Mouse (Mus musculus) ovary, postnatal 14 days (tissue): ENCODE data around the gene Ell3.
"Not testable (repeated sequence)": the region's sequence is repeated elsewhere in the genome, so short reads cannot be mapped to it uniquely, and the experiment has no call there.

Source experiments
- DNase-seq: peaks from one replicate; pipeline ENCODE4 v3.0.0; 2022; ENCODE audit warnings: low spot score

The Ell3 gene

GRCm38 (mm10) chr2:121444178-121444577 lies at the start of gene Ell3:
Gene Ell3, minus strand, starts transcription at chr2:121444278.
- no peak for DNase-seq

- DNase-seq = not testable (repeated sequence)
Measured at GRCm38 (mm10) chr2:121484403-121484802, 40.3 kb upstream of the Ell3 start.

- no peak for DNase-seq
Measured at GRCm38 (mm10) chr2:121483576-121483975, 39.5 kb upstream of the Ell3 start.

- DNase-seq = not testable (repeated sequence)
Measured at GRCm38 (mm10) chr2:121480916-121481315, 36.8 kb upstream of the Ell3 start.

DNA sequence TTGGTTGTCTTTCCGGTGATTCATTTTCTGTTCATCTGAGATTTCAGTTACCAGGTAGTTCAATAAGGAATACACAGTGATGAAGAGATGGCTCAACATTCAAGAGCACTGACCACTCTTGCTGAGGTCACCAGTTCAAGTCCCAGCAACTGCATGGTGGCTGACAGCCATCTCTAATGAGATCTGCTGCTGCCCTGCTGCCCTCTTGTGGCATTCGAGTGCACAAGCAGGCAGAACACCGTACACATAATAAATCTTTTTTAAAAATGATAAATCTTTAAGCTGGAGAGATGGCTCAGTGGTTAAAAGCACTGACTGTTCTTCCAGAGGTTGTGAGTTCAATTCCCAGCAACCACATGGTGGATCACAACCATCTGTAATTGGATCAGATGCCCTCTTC lies 36.4 kb upstream of the Ell3 start:
- DNase-seq = no peak

DNA sequence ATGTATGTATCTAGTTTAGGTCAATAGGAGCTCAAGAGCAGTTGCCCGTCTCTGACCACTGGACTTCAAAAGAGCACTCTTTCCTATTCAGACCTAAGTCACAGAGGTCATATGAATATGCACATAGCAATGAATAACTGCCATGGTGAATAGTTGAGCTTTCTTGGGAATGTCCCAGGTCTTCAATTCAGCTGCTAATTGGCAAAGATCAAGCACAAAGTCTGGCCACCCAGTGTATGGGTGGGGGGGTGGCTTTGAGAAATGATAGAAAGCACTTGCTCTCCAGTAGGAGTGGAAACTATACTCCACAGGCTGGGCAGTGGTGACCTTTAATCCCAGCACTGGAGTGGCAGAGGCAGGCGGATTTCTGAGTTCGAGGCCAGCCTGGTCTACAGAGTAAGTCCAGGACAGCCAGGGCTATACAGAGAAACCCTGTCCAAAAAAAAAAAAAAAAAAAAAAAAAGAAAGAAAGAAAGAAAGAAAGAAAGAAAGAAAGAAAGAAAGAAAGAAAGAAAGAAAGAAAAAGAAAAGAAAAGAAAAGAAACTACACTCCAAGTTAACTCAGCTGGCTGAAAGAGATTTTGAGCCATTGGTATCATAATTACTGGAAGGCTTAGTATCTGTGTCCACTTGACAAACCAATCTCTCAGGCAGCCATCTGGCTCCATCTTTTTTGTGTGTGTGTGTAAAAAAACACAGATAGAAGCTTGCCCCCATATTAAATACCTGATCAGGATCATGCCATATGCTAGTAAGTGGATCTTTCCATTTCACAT lies 33.6 kb upstream of the Ell3 start:
- DNase-seq = no peak

DNA sequence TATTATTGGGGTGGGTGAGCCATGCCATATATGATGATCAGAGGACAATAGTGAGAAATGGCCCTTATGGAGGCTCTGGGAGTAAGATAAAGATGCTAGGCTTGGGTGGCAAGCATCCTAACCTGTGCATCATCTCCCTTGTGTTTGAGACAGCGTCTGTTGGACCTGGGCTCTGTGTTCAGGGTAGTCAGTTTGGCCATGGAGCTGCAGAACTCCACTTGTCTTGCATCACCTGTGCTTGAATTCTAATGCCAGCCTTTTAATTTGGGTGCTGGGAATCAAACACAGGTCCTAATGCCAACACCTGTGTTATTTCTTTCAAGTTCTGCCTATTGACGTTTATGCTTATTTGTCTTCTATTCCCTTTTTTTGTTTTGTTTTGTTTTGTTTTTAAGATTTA lies 31.2 kb upstream of the Ell3 start:
- not testable (repeated sequence) for DNase-seq

- DNase-seq = no peak
Measured at GRCm38 (mm10) chr2:121474180-121474535, 30.1 kb upstream of the Ell3 start.

DNA sequence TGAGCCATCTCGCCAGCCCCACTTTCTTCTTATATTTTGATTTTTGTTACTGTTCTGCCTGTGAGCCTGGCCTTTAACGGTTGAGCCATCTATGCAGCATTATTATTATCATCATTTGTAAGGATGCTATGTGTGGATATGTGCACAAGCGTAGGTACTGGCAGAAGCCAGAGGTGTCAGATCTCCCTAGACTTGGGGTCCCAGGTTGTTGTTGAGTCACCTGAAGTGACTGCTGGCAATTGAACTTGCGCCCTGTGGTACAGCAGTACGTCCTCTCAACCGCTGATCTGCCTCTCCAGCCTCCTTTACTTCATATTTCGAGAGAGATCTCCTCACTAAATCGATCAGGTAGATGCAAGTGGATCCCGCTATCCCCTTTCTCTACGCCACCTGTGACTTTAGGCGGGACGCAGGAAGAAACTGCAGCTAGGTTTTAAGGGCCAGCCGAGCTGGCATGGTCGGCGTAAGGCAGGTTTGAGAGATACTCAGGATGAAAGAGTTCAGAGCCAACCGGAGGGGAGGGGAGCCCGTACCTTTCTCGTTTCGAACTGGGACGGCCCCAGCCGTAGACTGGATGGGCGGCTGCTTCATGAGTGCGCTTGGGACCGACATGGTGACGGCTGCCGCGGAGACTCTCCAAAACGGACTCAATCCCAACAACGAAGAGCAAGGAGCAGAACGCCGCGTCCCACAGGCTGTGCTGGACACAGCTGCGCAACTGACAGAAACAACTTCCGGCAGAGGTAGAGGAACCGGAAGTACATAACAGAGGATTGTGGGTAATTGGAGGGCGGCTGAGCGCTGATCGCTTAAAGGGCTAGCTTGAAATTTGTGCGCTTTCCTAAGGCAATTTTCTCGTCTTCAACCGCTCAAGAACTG lies 29.5 kb upstream of the Ell3 start, which contains the start of gene Mfap1b:
Gene Mfap1b (minus strand): TSS at position 767 of the 879 bp plus-strand sequence.
- peak; percentile 48 for DNase-seq

DNA sequence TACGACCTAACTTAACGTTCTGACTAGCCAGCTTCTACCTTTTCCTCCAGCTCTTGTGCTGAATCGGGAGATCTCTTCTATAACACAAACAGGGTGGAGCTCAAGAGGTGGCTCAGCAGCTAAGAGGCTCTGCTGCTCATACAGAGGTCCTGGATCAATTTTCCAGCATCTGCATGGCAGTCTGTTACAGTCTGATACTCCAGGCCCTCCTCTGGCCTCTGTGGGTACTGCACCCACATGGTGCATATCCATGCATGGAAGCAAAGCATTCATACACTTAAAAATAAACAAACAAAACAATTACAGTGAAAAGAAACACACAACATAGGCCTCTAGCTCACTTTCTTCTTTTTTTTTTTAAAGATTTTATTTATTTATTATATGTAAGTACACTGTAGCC lies 28.7 kb upstream of the Ell3 start:
- DNase-seq = not testable (repeated sequence)

GRCm38 (mm10) chr2:121468982-121469381 lies 24.9 kb upstream of the Ell3 start:
- DNase-seq = not testable (repeated sequence)

- DNase-seq = no peak
Measured at GRCm38 (mm10) chr2:121460071-121460470, 16.0 kb upstream of the Ell3 start.

GRCm38 (mm10) chr2:121456692-121457642 lies 12.9 kb upstream of the Ell3 start, which contains the start of gene Serinc4:
Gene Serinc4, minus strand, starts transcription at chr2:121456781.
- peak; percentile 76 for DNase-seq

- DNase-seq = no peak
Measured at GRCm38 (mm10) chr2:121455534-121455933, 11.5 kb upstream of the Ell3 start.

DNA sequence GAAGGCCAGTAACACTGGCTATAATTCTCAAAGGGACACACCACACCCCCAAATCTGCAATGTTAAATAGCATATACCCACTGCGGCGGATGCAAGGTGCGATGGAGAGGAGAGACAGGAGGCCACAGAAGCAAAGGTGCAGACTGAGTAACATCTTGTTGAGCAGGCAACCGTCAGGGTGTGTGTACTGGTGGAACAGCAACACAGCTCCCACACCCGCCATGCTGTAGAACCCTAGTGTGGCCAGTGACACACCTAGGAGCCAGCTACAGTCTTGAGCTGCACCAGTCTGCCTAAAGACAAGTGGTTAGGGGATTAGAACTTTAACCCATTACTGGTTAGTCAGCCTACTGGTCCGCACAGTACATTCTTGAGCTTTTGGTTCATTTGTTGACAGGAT lies 9.8 kb upstream of the Ell3 start:
- DNase-seq = no peak

DNA sequence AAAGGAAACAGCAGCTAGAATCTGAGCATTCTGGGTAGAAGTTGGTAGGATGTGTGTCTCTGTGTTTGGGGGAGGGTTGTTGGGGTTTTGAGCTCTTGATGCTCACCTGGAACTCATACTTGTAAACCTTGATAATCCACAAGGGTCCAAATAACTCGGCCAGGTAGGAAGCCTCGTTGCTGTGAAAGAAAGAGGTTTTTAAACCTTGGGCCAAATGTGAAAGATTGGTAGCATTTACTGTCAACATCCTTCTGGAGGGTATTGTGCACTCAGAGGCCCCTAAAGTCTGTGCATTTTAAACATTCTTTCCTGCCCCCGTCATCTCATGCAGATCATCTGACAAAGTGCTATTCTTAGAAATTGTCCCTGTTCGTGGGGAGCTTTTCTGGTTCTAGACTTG lies 8.9 kb upstream of the Ell3 start, which contains the start of gene Hypk:
Gene Hypk (plus strand): TSS at position 301 of the 400 bp plus-strand sequence.
- DNase-seq = no peak

GRCm38 (mm10) chr2:121452361-121452760 lies 8.3 kb upstream of the Ell3 start:
- no peak for DNase-seq

DNA sequence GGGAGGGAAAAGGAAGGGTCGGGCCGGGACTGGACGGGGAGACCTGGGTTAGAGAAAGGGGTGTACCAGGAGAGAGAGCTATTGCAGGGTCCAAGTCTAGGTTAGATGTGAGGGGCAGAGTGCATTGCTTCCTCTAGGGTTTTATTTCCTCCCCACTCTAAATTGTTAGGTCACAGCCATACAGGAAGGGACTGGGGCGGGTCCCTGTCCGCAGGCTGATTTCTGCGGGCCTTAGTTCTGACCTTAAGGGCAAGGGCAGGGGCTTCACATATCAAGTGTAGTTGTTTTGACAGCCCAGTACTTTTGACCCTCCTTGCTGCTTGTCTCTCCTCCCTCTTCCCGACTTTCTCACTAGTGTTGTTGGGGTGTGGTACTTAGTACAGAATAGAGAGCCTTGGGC lies 6.0 kb upstream of the Ell3 start:
- no peak for DNase-seq

DNA sequence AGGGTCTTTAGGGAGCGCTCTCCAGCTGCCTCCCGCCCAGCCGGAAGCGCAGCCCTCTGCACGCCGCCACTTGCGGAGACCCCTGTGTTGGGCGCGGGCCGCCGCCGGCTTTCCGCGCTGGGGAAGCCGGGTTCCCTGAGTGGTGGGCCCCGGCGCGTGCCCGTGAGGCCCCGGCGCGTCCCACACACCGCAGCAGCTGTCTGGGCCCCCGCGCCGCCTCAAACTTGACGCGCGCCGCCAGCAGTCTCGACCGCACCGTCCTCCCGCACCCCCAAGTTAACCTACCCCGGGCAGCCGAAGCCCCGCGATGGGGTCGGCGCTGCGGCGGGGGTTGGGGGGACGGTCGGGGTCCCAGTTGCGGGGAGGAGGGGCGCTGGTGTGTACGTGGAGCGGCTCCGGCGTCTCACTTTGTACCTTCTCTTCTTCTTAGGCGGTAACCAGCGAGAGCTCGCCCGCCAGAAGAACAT lies 5.5 kb upstream of the Ell3 start:
- DNase-seq = no peak

DNA sequence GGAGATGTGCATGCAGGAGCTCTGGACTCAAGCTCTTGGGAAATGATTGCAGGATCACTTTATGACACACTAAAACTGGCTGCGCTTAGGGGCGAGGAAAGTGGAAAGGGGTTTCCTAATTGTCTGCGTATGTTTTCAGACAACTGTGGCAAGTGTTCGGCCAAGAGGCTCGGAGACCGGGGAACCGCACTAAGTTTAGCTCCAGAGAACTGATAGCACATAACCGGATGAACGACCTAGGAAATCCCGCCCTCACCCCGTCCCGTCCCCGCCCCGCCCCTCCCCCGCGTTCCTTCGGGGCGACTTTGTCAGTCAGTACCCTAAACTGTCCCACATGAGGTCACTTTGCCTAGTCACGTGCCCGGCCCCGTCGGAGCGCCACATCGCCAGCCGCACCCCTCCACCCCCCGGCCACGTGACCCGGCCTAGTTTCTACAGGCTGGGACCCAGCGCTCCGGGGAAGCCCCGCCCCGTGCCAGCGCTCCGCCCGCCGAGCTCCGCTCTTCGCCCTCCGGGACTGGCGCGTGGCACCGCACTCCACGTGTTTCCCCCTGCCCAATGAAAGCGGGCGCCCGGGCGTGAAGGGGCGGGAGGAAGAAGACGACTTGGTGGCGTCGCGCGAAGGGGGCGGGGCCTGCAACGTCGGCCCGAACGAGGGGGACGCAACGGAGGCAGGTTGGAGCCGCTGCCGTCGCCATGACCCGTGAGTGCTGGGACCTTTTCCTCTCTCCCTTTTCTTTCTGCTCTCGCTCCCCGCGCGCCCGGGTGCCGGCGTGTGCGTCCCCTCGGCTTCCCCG lies 4.9 kb upstream of the Ell3 start, which contains the start of gene Serf2:
Gene Serf2 (plus strand): TSS at position 457 of the 797 bp plus-strand sequence.
- peak; percentile 95 for DNase-seq

GRCm38 (mm10) chr2:121448136-121448535 lies 4.1 kb upstream of the Ell3 start:
- DNase-seq = peak; percentile 17
